Comparison of ENCODE assay signal across 11 mouse cellular contexts in the genomic region with DNA sequence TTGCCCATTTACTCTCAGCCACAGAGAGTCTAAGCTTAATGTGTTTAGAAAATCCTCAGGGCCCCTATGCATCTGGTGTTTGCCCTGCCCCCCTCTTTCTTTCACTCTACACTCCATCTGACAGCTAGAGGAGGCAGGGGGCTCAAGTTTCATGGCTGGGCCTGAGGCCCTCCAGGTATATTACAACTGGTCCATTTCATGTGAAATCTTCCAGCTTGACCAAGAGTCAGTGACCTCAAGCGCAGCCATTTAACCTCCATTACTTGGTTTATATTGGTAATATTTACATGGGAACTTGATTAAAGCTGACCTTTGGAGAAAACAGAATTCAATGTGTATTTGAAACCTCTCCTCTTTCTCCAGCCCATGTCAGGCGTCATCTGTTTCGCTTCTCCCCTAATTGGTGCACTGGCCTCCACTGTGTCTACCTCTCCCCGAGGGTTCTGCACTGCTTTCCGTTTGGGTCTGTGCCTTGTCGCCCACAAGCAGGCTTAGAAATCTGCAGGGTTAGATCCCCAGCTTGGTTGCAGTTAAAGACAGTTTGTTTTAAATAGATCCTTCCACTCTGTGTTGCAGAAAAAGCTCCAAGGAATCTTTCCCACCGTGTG.
DNase-seq lines count a peak whose midpoint lies in the region; ATAC-seq and TF ChIP-seq lines count a peak whose summit lies in the region.
"Had no signal": no experiment of that assay in that cellular context is flagged by ENCODE, and none has a peak within 500 bp of the region (broad histone marks: within the 10 kb centered on the region; RNA-seq: fewer than 3 reads in every experiment).

No protein-coding gene starts in this region.

- no peaks in the 10 kb centered on the region for H3K9me3 ChIP-seq in forebrain, embryonic 10.5 days
- no peaks in the 10 kb centered on the region for H3K9me3 ChIP-seq in forebrain, embryonic 13.5 days (replicated peaks)
- no peaks in the 10 kb centered on the region for H3K9me3 ChIP-seq in kidney, embryonic 15.5 days (replicated peaks)
- no peaks in the 10 kb centered on the region for H3K9me3 ChIP-seq in embryonic facial prominence, embryonic 10.5 days
- no peaks in the 10 kb centered on the region for H3K9me3 ChIP-seq in limb, embryonic 14.5 days (ENCODE audit: control insufficient read depth, low read length)

- DNase-seq in forebrain, embryonic 10.5 days (ENCODE audit: extremely low spot score, low spot score): peak; percentile 49
- DNase-seq in kidney, postnatal 14 days: no peak
- peak; percentile 87 for DNase-seq in embryonic facial prominence, embryonic 10.5 days (ENCODE audit: low spot score)
- no peak for DNase-seq in limb, embryonic 14.5 days (ENCODE audit: low spot score)
- DNase-seq in ovary, adult 18-20 months (ENCODE audit: low spot score): no peak
- no peak for DNase-seq in adrenal gland, adult 18-20 months (ENCODE audit: low spot score in 2 of 2)
- DNase-seq: cerebellum, adult 9-11 months; gastrocnemius, postnatal 25 days; lung, postnatal 10 days had no signal

- no peak for TF ChIP-seq POLR2A in limb, embryonic 14.5 days (IDR thresholded peaks at IDR 0.05; ENCODE audit: borderline replicate concordance, extremely low read depth, insufficient read depth, insufficient read length)

- 41% methylated on average over 7 of the region's 7 CpGs for WGBS in forebrain, embryonic 10.5 days
- whole genome bisulfite sequencing in forebrain, embryonic 13.5 days: 62% methylated on average over 7 of the region's 7 CpGs
- 20% methylated on average over 7 of the region's 7 CpGs for WGBS in kidney, embryonic 15.5 days
- 18% methylated on average over 7 of the region's 7 CpGs for WGBS in embryonic facial prominence, embryonic 10.5 days
- 12% methylated on average over 7 of the region's 7 CpGs for WGBS in limb, embryonic 14.5 days

- H3K9ac ChIP-seq in forebrain, embryonic 13.5 days: no peak overlapping the region
- no peak overlapping the region for H3K9ac ChIP-seq in kidney, embryonic 15.5 days
- H3K9ac ChIP-seq in limb, embryonic 14.5 days (ENCODE audit: low read depth, low read length, severe bottlenecking): no peak overlapping the region

- peaks cover 69% of the 10 kb centered on the region for H3K27me3 ChIP-seq in forebrain, embryonic 10.5 days (ENCODE audit: poor library complexity, severe bottlenecking)
- H3K27me3 ChIP-seq in forebrain, embryonic 13.5 days: peaks cover 3% of the 10 kb centered on the region; the same call in 1 of the 2 replicates
- H3K27me3 ChIP-seq in kidney, embryonic 15.5 days: peaks cover 4% of the 10 kb centered on the region; the same call in 1 of the 2 replicates
- no peaks in the 10 kb centered on the region for H3K27me3 ChIP-seq in embryonic facial prominence, embryonic 10.5 days (replicated peaks; ENCODE audit: low read depth, poor library complexity, severe bottlenecking)
- H3K27me3 ChIP-seq in limb, embryonic 14.5 days (ENCODE audit: control insufficient read depth, insufficient read depth, low read length): no peaks in the 10 kb centered on the region

- peaks cover 89% of the 10 kb centered on the region for H3K4me1 ChIP-seq in forebrain, embryonic 10.5 days
- H3K4me1 ChIP-seq in forebrain, embryonic 13.5 days: peaks cover 52% of the 10 kb centered on the region
- H3K4me1 ChIP-seq in kidney, embryonic 15.5 days: peaks cover 96% of the 10 kb centered on the region
- peaks cover 98% of the 10 kb centered on the region for H3K4me1 ChIP-seq in embryonic facial prominence, embryonic 10.5 days
- H3K4me1 ChIP-seq in limb, embryonic 14.5 days (ENCODE audit: control insufficient read depth, insufficient read depth, low read length): peaks cover 77% of the 10 kb centered on the region

- peak overlapping the region; percentile 65 for H3K27ac ChIP-seq in forebrain, embryonic 10.5 days
- H3K27ac ChIP-seq in forebrain, embryonic 13.5 days: no peak overlapping the region
- peak overlapping the region; percentile 80 for H3K27ac ChIP-seq in kidney, embryonic 15.5 days
- peak overlapping the region; percentile 88 for H3K27ac ChIP-seq in embryonic facial prominence, embryonic 10.5 days (replicated peaks)
- peak overlapping the region; percentile 3; the same call in 1 of the 2 replicates for H3K27ac ChIP-seq in limb, embryonic 14.5 days (replicated peaks; ENCODE audit: low read depth, low read length)

- no peaks in the 10 kb centered on the region for H3K36me3 ChIP-seq in forebrain, embryonic 10.5 days (replicated peaks)
- H3K36me3 ChIP-seq in forebrain, embryonic 13.5 days (ENCODE audit: poor library complexity, severe bottlenecking): no peaks in the 10 kb centered on the region
- H3K36me3 ChIP-seq in kidney, embryonic 15.5 days: no peaks in the 10 kb centered on the region
- H3K36me3 ChIP-seq in embryonic facial prominence, embryonic 10.5 days (replicated peaks): no peaks in the 10 kb centered on the region
- no peaks in the 10 kb centered on the region for H3K36me3 ChIP-seq in limb, embryonic 14.5 days (ENCODE audit: control insufficient read depth, insufficient read depth, low read length)

- H3K4me2 ChIP-seq in forebrain, embryonic 13.5 days: no peak overlapping the region
- H3K4me2 ChIP-seq in kidney, embryonic 15.5 days: no peak overlapping the region
- no peak overlapping the region for H3K4me2 ChIP-seq in limb, embryonic 14.5 days (replicated peaks; ENCODE audit: low read depth, low read length, severe bottlenecking)

- ATAC-seq in forebrain, embryonic 13.5 days: no peak
- peak; percentile 69 for ATAC-seq in kidney, embryonic 15.5 days (replicated peaks; ENCODE audit: low FRiP score)
- ATAC-seq in limb, embryonic 14.5 days (ENCODE audit: low FRiP score, low read depth): no peak

- no peak overlapping the region for H3K4me3 ChIP-seq in forebrain, embryonic 10.5 days
- no peak overlapping the region for H3K4me3 ChIP-seq in forebrain, embryonic 13.5 days
- no peak overlapping the region for H3K4me3 ChIP-seq in kidney, embryonic 15.5 days (replicated peaks)
- H3K4me3 ChIP-seq in embryonic facial prominence, embryonic 10.5 days: no peak overlapping the region
- no peak overlapping the region for H3K4me3 ChIP-seq in limb, embryonic 14.5 days (replicated peaks; ENCODE audit: low read length)

Comparison
In these comparisons a context has a peak if more than half of its experiments do, and no peak if none do; other contexts are left out.
1. DNase-seq: peak in forebrain, embryonic 10.5 days (single experiment) and embryonic facial prominence, embryonic 10.5 days (single experiment); none in kidney, postnatal 14 days (single experiment), limb, embryonic 14.5 days (single experiment), ovary, adult 18-20 months (single experiment) and adrenal gland, adult 18-20 months (0 of 2).